Mouse (Mus musculus): ENCODE measurements around the gene Tsnaxip1. TPM values are rescaled to one million over a fixed set of nuclear protein-coding genes. Genes with fewer than 3 reads are reported as not detected.

The Tsnaxip1 gene
- polyA plus RNA-seq, 1 experiment = not detected

GRCm38 (mm10) chr8:105839209-105839608 lies 11.7 kb downstream of the Tsnaxip1 start:
- Histone ChIP-seq H3K4me3 (ENCODE audit: insufficient read depth, low read depth, low read length) (no peak overlapping the region), H3K4me1 (ENCODE audit: control insufficient read depth, insufficient read depth, low read length) (no peaks in the 10 kb centered on the region), H3K27ac (ENCODE audit: insufficient read depth, low read depth, low read length) (no peak overlapping the region), H3K27me3 (replicated peaks; ENCODE audit: control insufficient read depth, insufficient read depth, low read length) (no peaks in the 10 kb centered on the region), H3K36me3 (ENCODE audit: control insufficient read depth, insufficient read depth, low read length) (no peaks in the 10 kb centered on the region)
- TF ChIP-seq CTCF (conservative IDR thresholded peaks at IDR 0.05; ENCODE audit: insufficient read depth, insufficient read length, low read depth, low read length) = no peak
- TF ChIP-seq POLR2A (IDR thresholded peaks at IDR 0.05; ENCODE audit: low read depth, low read length) = no peak
- WGBS = 88% methylated on average over 5 of the region's 5 CpGs
- no peak for DNase-seq

- no peaks in the 10 kb centered on the region for H3K4me1 ChIP-seq (ENCODE audit: control insufficient read depth, insufficient read depth, low read length)
- DNase-seq = no peak
- 82% methylated on average over 11 of the region's 11 CpGs for WGBS
- no peak overlapping the region for H3K4me3 ChIP-seq (ENCODE audit: insufficient read depth, low read depth, low read length)
- no peak overlapping the region for H3K27ac ChIP-seq (ENCODE audit: insufficient read depth, low read depth, low read length)
- no peaks in the 10 kb centered on the region for H3K36me3 ChIP-seq (ENCODE audit: control insufficient read depth, insufficient read depth, low read length)
- no peaks in the 10 kb centered on the region for H3K27me3 ChIP-seq (replicated peaks; ENCODE audit: control insufficient read depth, insufficient read depth, low read length)
- TF ChIP-seq CTCF (conservative IDR thresholded peaks at IDR 0.05; ENCODE audit: insufficient read depth, insufficient read length, low read depth, low read length) (no peak), POLR2A (IDR thresholded peaks at IDR 0.05; ENCODE audit: low read depth, low read length) (no peak)
Measured at GRCm38 (mm10) chr8:105846678-105847077, 19.1 kb downstream of the Tsnaxip1 start.

GRCm38 (mm10) chr8:105850014-105850413 lies 22.5 kb downstream of the Tsnaxip1 start:
- Histone ChIP-seq H3K4me1 (ENCODE audit: control insufficient read depth, insufficient read depth, low read length) (no peaks in the 10 kb centered on the region; the same call in 1 of the 2 replicates), H3K36me3 (ENCODE audit: control insufficient read depth, insufficient read depth, low read length) (no peaks in the 10 kb centered on the region)
- WGBS = 69% methylated on average over 4 of the region's 4 CpGs

GRCm38 (mm10) chr8:105850611-105851010 lies 23.1 kb downstream of the Tsnaxip1 start:
- no peak overlapping the region for H3K4me3 ChIP-seq (ENCODE audit: insufficient read depth, low read depth, low read length)
- H3K27me3 ChIP-seq (replicated peaks; ENCODE audit: control insufficient read depth, insufficient read depth, low read length) = no peaks in the 10 kb centered on the region
- TF ChIP-seq CTCF (conservative IDR thresholded peaks at IDR 0.05; ENCODE audit: insufficient read depth, insufficient read length, low read depth, low read length) (no peak), POLR2A (IDR thresholded peaks at IDR 0.05; ENCODE audit: low read depth, low read length) (no peak)
- no peak overlapping the region for H3K27ac ChIP-seq (ENCODE audit: insufficient read depth, low read depth, low read length)
- WGBS = 60% methylated on average over 7 of the region's 7 CpGs
- H3K4me1 ChIP-seq (ENCODE audit: control insufficient read depth, insufficient read depth, low read length) = no peaks in the 10 kb centered on the region; the same call in 1 of the 2 replicates
- DNase-seq = no peak
- H3K36me3 ChIP-seq (ENCODE audit: control insufficient read depth, insufficient read depth, low read length) = no peaks in the 10 kb centered on the region

More at GRCm38 (mm10) chr8:105850014-105850413, 22.5 kb downstream of the Tsnaxip1 start:
- TF ChIP-seq CTCF (conservative IDR thresholded peaks at IDR 0.05; ENCODE audit: insufficient read depth, insufficient read length, low read depth, low read length) (no peak), POLR2A (IDR thresholded peaks at IDR 0.05; ENCODE audit: low read depth, low read length) (no peak)
- Histone ChIP-seq H3K27ac (ENCODE audit: insufficient read depth, low read depth, low read length) (no peak overlapping the region), H3K4me3 (ENCODE audit: insufficient read depth, low read depth, low read length) (no peak overlapping the region), H3K27me3 (replicated peaks; ENCODE audit: control insufficient read depth, insufficient read depth, low read length) (no peaks in the 10 kb centered on the region)
- DNase-seq = no peak

GRCm38 (mm10) chr8:105851651-105852143 lies 24.2 kb downstream of the Tsnaxip1 start:
- peak; percentile 93 for DNase-seq
- H3K27ac ChIP-seq (ENCODE audit: insufficient read depth, low read depth, low read length) = no peak overlapping the region
- TF ChIP-seq POLR2A (IDR thresholded peaks at IDR 0.05; ENCODE audit: low read depth, low read length) (no peak), CTCF (conservative IDR thresholded peaks at IDR 0.05; ENCODE audit: insufficient read depth, insufficient read length, low read depth, low read length) (no peak)
- H3K4me3 ChIP-seq (ENCODE audit: insufficient read depth, low read depth, low read length) = peak overlapping the region; percentile 66
- under 1% methylated on average over 34 of the region's 34 CpGs for WGBS
- no peaks in the 10 kb centered on the region for H3K36me3 ChIP-seq (ENCODE audit: control insufficient read depth, insufficient read depth, low read length)
- peaks cover 8% of the 10 kb centered on the region; the same call in 1 of the 2 replicates for H3K4me1 ChIP-seq (ENCODE audit: control insufficient read depth, insufficient read depth, low read length)
- no peaks in the 10 kb centered on the region for H3K27me3 ChIP-seq (replicated peaks; ENCODE audit: control insufficient read depth, insufficient read depth, low read length)

- Histone ChIP-seq H3K27ac (ENCODE audit: insufficient read depth, low read depth, low read length) (no peak overlapping the region), H3K36me3 (ENCODE audit: control insufficient read depth, insufficient read depth, low read length) (no peaks in the 10 kb centered on the region), H3K27me3 (replicated peaks; ENCODE audit: control insufficient read depth, insufficient read depth, low read length) (no peaks in the 10 kb centered on the region), H3K4me3 (ENCODE audit: insufficient read depth, low read depth, low read length) (no peak overlapping the region), H3K4me1 (ENCODE audit: control insufficient read depth, insufficient read depth, low read length) (peaks cover 8% of the 10 kb centered on the region; the same call in 1 of the 2 replicates)
- no peak for DNase-seq
- 78% methylated on average over 12 of the region's 12 CpGs for WGBS
- TF ChIP-seq CTCF (conservative IDR thresholded peaks at IDR 0.05; ENCODE audit: insufficient read depth, insufficient read length, low read depth, low read length) = no peak
- no peak for TF ChIP-seq POLR2A (IDR thresholded peaks at IDR 0.05; ENCODE audit: low read depth, low read length)
Measured at GRCm38 (mm10) chr8:105852146-105852729, 24.7 kb downstream of the Tsnaxip1 start.

GRCm38 (mm10) chr8:105853178-105853577 lies 25.6 kb downstream of the Tsnaxip1 start, which contains the start of gene Cenpt:
Cenpt (minus strand) TSS chr8:105853278.
- Histone ChIP-seq H3K27me3 (replicated peaks; ENCODE audit: control insufficient read depth, insufficient read depth, low read length) (no peaks in the 10 kb centered on the region), H3K4me1 (ENCODE audit: control insufficient read depth, insufficient read depth, low read length) (peaks cover 8% of the 10 kb centered on the region; the same call in 1 of the 2 replicates), H3K27ac (ENCODE audit: insufficient read depth, low read depth, low read length) (no peak within 1 kb of the TSS), H3K36me3 (ENCODE audit: control insufficient read depth, insufficient read depth, low read length) (no peaks in the 10 kb centered on the region), H3K4me3 (ENCODE audit: insufficient read depth, low read depth, low read length) (no peak within 1 kb of the TSS)
- TF ChIP-seq CTCF (conservative IDR thresholded peaks at IDR 0.05; ENCODE audit: insufficient read depth, insufficient read length, low read depth, low read length) (no peak), POLR2A (IDR thresholded peaks at IDR 0.05; ENCODE audit: low read depth, low read length) (no peak)
- WGBS = 91% methylated on average over 3 of the region's 3 CpGs
- no peak for DNase-seq
